Mouse (Mus musculus) liver, postnatal 0 days (tissue): Measurements from ENCODE around the gene Olfr12. TPM values are rescaled to one million over a fixed set of nuclear protein-coding genes. Genes with fewer than 3 reads are reported as not detected.
A peak's percentile ranks its signal among the peaks of the same experiment; 100 is the strongest.

Source experiments
- ATAC-seq: fragments of 200-750 bp; cut with Nextera tagmentation; 2 replicates; pipeline ENCODE4 v1.8.0; 2017; ENCODE audit warnings: mild to moderate bottlenecking, moderate library complexity
- DNase-seq: peaks from one replicate; pipeline ENCODE4 v3.0.0-alpha.2; 2016
- H3K27ac ChIP-seq: fragments of 300-500 bp; sonication (generic); 2 replicates; pipeline ENCODE4 v1.5.1; 2014; ENCODE audit warnings: antibody characterized with exemption, moderate library complexity, mild to moderate bottlenecking, low read depth
- H3K27me3 ChIP-seq: fragments of 300-500 bp; sonication (generic); 2 replicates; pipeline ENCODE4 v1.6.1; 2014; ENCODE audit warnings: low read length, control low read depth, mixed read lengths; ENCODE audit not compliant: insufficient read depth
- H3K36me3 ChIP-seq: fragments of 300-500 bp; sonication (generic); replicated peaks from 2 replicates; pipeline ENCODE4 v1.6.1; 2014; ENCODE audit warnings: mild to moderate bottlenecking, control low read depth, low read length, moderate library complexity, mixed read lengths; ENCODE audit not compliant: insufficient read depth
- H3K4me1 ChIP-seq: fragments of 300-500 bp; sonication (generic); 2 replicates; pipeline ENCODE4 v1.6.1; 2014; ENCODE audit warnings: antibody characterized with exemption, mild to moderate bottlenecking, control low read depth; ENCODE audit not compliant: insufficient read depth
- H3K4me2 ChIP-seq: fragments of 300-500 bp; sonication (generic); 2 replicates; pipeline ENCODE4 v1.6.1; 2014; ENCODE audit warnings: low read depth, mild to moderate bottlenecking, low read length, moderate library complexity, mixed read lengths
- H3K4me3 ChIP-seq: fragments of 300-500 bp; sonication (generic); 2 replicates; pipeline ENCODE4 v1.5.1; 2014; ENCODE audit warnings: low read depth, low read length
- H3K9ac ChIP-seq: fragments of 300-500 bp; sonication (generic); replicated peaks from 2 replicates; pipeline ENCODE4 v1.6.1; 2014; ENCODE audit warnings: mild to moderate bottlenecking, moderate library complexity
- H3K9me3 ChIP-seq: fragments of 300-500 bp; sonication (generic); 2 replicates; pipeline ENCODE4 v1.6.1; 2016; ENCODE audit warnings: mild to moderate bottlenecking, control low read depth, low read length, mixed read lengths
- CTCF ChIP-seq: sonication (generic); IDR thresholded peaks from 2 replicates; pipeline ENCODE4 v1.5.1; 2016; ENCODE audit warnings: antibody characterized with exemption, low read depth
- EP300 ChIP-seq: IDR thresholded peaks from 2 replicates; pipeline ENCODE4 v1.6.1; 2016; ENCODE audit warnings: antibody characterized with exemption, low read depth, mild to moderate bottlenecking
- WGBS: fragments of 180-500 bp; shearing (Covaris S2); extraction: QIAGEN DNeasy Blood & Tissue Kit; methylation state at CpG from one replicate; pipeline ENCODE4 v1.1.7; 2014; ENCODE audit not compliant: insufficient replicate concordance; 5-methylcytosine and 5-hydroxymethylcytosine counted together
- polyA plus RNA-seq: library from polyadenylated mRNA; unstranded; fragments of >200 nt; fragmentation: Nextera tagmentation; extraction: Ambion mirVana; gene quantifications from 2 replicates; pipeline ENCODE4 v1.2.1, GENCODE M21; 2015

Gene Olfr12
- polyA plus RNA-seq, 1 experiment from 2014 or later, result not detected

DNA sequence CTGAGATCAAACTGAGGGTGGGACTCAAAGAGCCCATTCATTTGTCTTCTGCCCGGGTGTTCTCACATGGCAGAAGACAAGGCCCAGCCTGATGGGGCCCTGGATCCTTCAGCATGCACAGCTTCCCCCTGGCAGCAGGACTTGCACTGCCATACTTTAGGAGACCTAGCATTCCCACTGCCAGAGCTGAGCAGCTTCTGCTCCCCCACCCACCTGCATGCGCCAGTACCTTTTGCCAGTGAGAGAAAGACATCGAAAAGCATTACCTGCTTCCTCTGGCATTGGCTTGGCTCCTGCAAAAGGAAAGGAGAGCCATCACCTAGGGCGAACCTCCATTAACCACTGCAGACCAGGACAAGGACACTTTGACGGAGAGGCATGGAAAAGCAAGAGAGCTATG is 27.3 kb downstream of the Olfr12 start:
- DNase-seq (peak; percentile 8), ATAC-seq (no peak)
- Histone ChIP-seq H3K9me3 (no peaks in the 10 kb centered on the region), H3K27ac (no peak overlapping the region), H3K36me3 (no peaks in the 10 kb centered on the region), H3K27me3 (no peaks in the 10 kb centered on the region), H3K4me2 (no peak overlapping the region), H3K4me3 (no peak overlapping the region), H3K9ac (no peak overlapping the region), H3K4me1 (peaks cover 26% of the 10 kb centered on the region)
- 87% methylated on average over 5 of the region's 5 CpGs for WGBS
- TF ChIP-seq CTCF, result no peak
- no peak for TF ChIP-seq EP300

GRCm38 (mm10) chr1:92646111-92646510 is 28.5 kb downstream of the Olfr12 start:
- H3K9ac ChIP-seq, result no peak overlapping the region
- no peak for TF ChIP-seq EP300
- no peak for TF ChIP-seq CTCF
- no peaks in the 10 kb centered on the region for H3K36me3 ChIP-seq
- no peak overlapping the region for H3K4me3 ChIP-seq
- ATAC-seq (no peak), DNase-seq (peak; percentile 9)
- H3K9me3 ChIP-seq, result no peaks in the 10 kb centered on the region
- WGBS, result 63% methylated on average over 2 of the region's 2 CpGs
- no peak overlapping the region for H3K4me2 ChIP-seq
- H3K27me3 ChIP-seq, result no peaks in the 10 kb centered on the region
- peaks cover 14% of the 10 kb centered on the region for H3K4me1 ChIP-seq
- H3K27ac ChIP-seq, result no peak overlapping the region

GRCm38 (mm10) chr1:92646601-92647000 is 29.0 kb downstream of the Olfr12 start:
- DNase-seq, result peak; percentile 9
- no peak overlapping the region for H3K4me2 ChIP-seq
- peaks cover 13% of the 10 kb centered on the region for H3K4me1 ChIP-seq
- TF ChIP-seq CTCF (no peak), EP300 (no peak)
- H3K27ac ChIP-seq, result no peak overlapping the region
- no peak overlapping the region for H3K4me3 ChIP-seq
- H3K9ac ChIP-seq, result no peak overlapping the region
- no peaks in the 10 kb centered on the region for H3K9me3 ChIP-seq
- H3K27me3 ChIP-seq, result no peaks in the 10 kb centered on the region
- H3K36me3 ChIP-seq, result no peaks in the 10 kb centered on the region
- ATAC-seq, result no peak
- 68% methylated on average over 7 of the region's 7 CpGs for WGBS

GRCm38 (mm10) chr1:92647026-92647425 is 29.4 kb downstream of the Olfr12 start:
- peaks cover 12% of the 10 kb centered on the region for H3K4me1 ChIP-seq
- no peaks in the 10 kb centered on the region for H3K36me3 ChIP-seq
- H3K9me3 ChIP-seq, result no peaks in the 10 kb centered on the region
- no peak overlapping the region for H3K27ac ChIP-seq
- H3K9ac ChIP-seq, result no peak overlapping the region
- DNase-seq, result peak; percentile 8
- H3K27me3 ChIP-seq, result no peaks in the 10 kb centered on the region
- WGBS, result 60% methylated on average over 4 of the region's 4 CpGs
- H3K4me3 ChIP-seq, result no peak overlapping the region
- no peak for TF ChIP-seq CTCF
- no peak overlapping the region for H3K4me2 ChIP-seq
- no peak for ATAC-seq

DNA sequence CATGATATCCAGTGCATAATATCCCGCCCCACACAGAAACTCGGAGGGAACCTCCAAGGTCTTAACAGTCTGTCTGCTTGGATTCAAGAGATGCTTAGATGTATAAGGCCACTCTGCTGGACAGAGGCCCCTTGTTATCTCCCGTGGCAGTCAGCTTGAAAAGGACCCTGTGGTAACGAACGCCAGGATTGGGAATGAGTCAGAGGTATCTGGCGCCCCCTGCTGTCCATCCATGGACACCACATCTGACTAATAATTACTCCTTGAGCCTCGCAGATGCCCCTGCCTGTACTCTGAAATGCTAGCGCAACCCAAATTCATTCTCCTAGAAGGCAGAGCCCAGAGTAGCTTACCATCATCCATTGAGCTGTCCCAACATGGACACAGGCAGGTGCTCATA is 30.2 kb downstream of the Olfr12 start:
- ATAC-seq, result peak; percentile 56; the same call in 1 of the 2 replicates

DNA sequence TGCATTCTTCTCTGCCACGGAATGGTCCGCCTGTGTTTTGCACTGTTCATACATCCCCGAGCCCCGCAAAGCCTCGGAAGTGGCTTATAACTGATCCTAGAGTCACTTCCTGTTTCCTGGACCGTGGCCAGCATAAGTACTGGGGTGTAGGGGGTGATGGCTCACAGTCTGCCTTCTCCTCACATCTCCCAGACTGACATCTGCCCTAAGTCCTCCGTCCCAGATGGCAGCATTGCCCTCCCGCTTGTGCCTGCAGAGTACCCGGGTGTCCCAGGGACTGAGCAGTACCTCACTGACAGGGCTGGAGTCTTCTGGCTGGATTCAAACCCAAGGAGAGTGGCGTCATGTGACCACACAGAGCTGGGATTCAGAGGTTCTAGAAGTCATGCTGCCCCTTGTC is 30.6 kb downstream of the Olfr12 start:
- Histone ChIP-seq H3K4me1 (peaks cover 8% of the 10 kb centered on the region; the same call in 1 of the 2 replicates), H3K27ac (no peak overlapping the region), H3K36me3 (no peaks in the 10 kb centered on the region), H3K9me3 (no peaks in the 10 kb centered on the region), H3K27me3 (no peaks in the 10 kb centered on the region), H3K4me3 (peak overlapping the region; percentile 19; the same call in 1 of the 2 replicates), H3K4me2 (peak overlapping the region; percentile 50), H3K9ac (no peak overlapping the region)
- no peak for DNase-seq
- ATAC-seq, result 0 out of 2 replicates have a peak, but pooled peaks have one; percentile 33
- 21% methylated on average over 10 of the region's 10 CpGs for WGBS
- TF ChIP-seq CTCF, result no peak
- TF ChIP-seq EP300, result no peak

More for the DNA sequence above, 30.2 kb downstream of the Olfr12 start:
- H3K4me1 ChIP-seq, result peaks cover 8% of the 10 kb centered on the region; the same call in 1 of the 2 replicates
- no peak overlapping the region for H3K9ac ChIP-seq
- peak; percentile 81 for DNase-seq
- H3K4me2 ChIP-seq, result peak overlapping the region; percentile 50
- no peak overlapping the region for H3K27ac ChIP-seq
- 16% methylated on average over 8 of the region's 8 CpGs for WGBS
- H3K27me3 ChIP-seq, result no peaks in the 10 kb centered on the region
- TF ChIP-seq CTCF (peak; percentile 89), EP300 (no peak)
- peak overlapping the region; percentile 19; the same call in 1 of the 2 replicates for H3K4me3 ChIP-seq
- H3K9me3 ChIP-seq, result no peaks in the 10 kb centered on the region
- no peaks in the 10 kb centered on the region for H3K36me3 ChIP-seq

DNA sequence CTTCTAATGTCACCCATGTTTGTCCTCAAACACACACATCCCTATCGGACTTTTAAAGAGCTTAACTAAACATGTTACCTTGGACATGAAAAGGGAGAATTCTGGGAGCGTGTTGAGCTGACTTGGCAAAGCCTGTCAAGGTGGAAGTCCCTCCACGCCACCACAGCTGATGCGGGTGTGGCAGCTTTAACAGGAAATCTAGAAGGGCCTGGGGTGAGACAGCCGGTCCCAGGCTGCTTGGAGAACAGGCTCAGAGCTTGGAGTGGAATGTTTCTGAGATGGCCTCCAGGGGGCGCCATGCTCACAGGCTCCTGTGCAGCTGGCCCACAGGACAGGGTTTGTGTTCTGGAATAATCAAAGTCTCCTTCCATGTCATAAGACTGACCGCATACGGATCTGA is 31.1 kb downstream of the Olfr12 start, which contains the start of gene Otos:
Gene Otos, minus strand, starts transcription at position 169 of the 400 bp plus-strand sequence.
- TF ChIP-seq CTCF, result peak; percentile 77
- TF ChIP-seq EP300, result no peak
- DNase-seq, result peak; percentile 76
- Histone ChIP-seq H3K9me3 (no peaks in the 10 kb centered on the region), H3K27ac (no peak within 1 kb of the TSS), H3K36me3 (no peaks in the 10 kb centered on the region), H3K4me1 (peaks cover 8% of the 10 kb centered on the region; the same call in 1 of the 2 replicates), H3K4me3 (peak within 1 kb of the TSS; percentile 19; the same call in 1 of the 2 replicates), H3K4me2 (peak within 1 kb of the TSS; percentile 50), H3K9ac (no peak within 1 kb of the TSS), H3K27me3 (no peaks in the 10 kb centered on the region)
- 18% methylated on average over 8 of the region's 8 CpGs for WGBS
- ATAC-seq, result peak; percentile 51; the same call in 1 of the 2 replicates
